Mouse (Mus musculus): ENCODE data around the gene Ppp1r27. TPM values are rescaled to one million over a fixed set of nuclear protein-coding genes. Genes with fewer than 3 reads are reported as not detected.

The Ppp1r27 gene
- polyA plus RNA-seq, 1 experiment: 0.51 TPM

GRCm38 (mm10) chr11:120525959-120526358 is 25.0 kb downstream of the Ppp1r27 start:
- no peak overlapping the region for H3K4me3 ChIP-seq (ENCODE audit: low read depth, low read length)
- H3K36me3 ChIP-seq (ENCODE audit: control insufficient read depth, insufficient read depth, low read length): no peaks in the 10 kb centered on the region
- no peak overlapping the region for H3K27ac ChIP-seq (ENCODE audit: insufficient read depth, low read depth, low read length)
- peaks cover 13% of the 10 kb centered on the region for H3K27me3 ChIP-seq (ENCODE audit: control insufficient read depth, insufficient read depth, low read length)
- peaks cover 4% of the 10 kb centered on the region for H3K4me1 ChIP-seq (ENCODE audit: control insufficient read depth, insufficient read depth, insufficient read length, low read length)
- WGBS: 82% methylated on average over 2 of the region's 2 CpGs
- no peak for TF ChIP-seq CTCF (IDR thresholded peaks at IDR 0.05; ENCODE audit: extremely low read depth, insufficient read length, insufficient replicate concordance, low read depth, low read length)

GRCm38 (mm10) chr11:120522581-120522980 is 28.4 kb downstream of the Ppp1r27 start:
- no peaks in the 10 kb centered on the region for H3K27me3 ChIP-seq (ENCODE audit: control insufficient read depth, insufficient read depth, low read length)
- TF ChIP-seq CTCF (IDR thresholded peaks at IDR 0.05; ENCODE audit: extremely low read depth, insufficient read length, insufficient replicate concordance, low read depth, low read length): no peak
- no peak for TF ChIP-seq POLR2A (IDR thresholded peaks at IDR 0.05; ENCODE audit: low read depth, low read length)
- H3K4me1 ChIP-seq (ENCODE audit: control insufficient read depth, insufficient read depth, insufficient read length, low read length): peaks cover 8% of the 10 kb centered on the region; the same call in 1 of the 2 replicates
- H3K4me3 ChIP-seq (ENCODE audit: low read depth, low read length): no peak overlapping the region
- WGBS: 65% methylated on average over 8 of the region's 8 CpGs
- H3K36me3 ChIP-seq (ENCODE audit: control insufficient read depth, insufficient read depth, low read length): no peaks in the 10 kb centered on the region
- H3K27ac ChIP-seq (ENCODE audit: insufficient read depth, low read depth, low read length): no peak overlapping the region

- whole genome bisulfite sequencing: 45% methylated on average over 5 of the region's 5 CpGs
- no peaks in the 10 kb centered on the region for H3K36me3 ChIP-seq (ENCODE audit: control insufficient read depth, insufficient read depth, low read length)
- no peak overlapping the region for H3K27ac ChIP-seq (ENCODE audit: insufficient read depth, low read depth, low read length)
- TF ChIP-seq CTCF (IDR thresholded peaks at IDR 0.05; ENCODE audit: extremely low read depth, insufficient read length, insufficient replicate concordance, low read depth, low read length) (no peak), POLR2A (IDR thresholded peaks at IDR 0.05; ENCODE audit: low read depth, low read length) (no peak)
- no peaks in the 10 kb centered on the region for H3K27me3 ChIP-seq (ENCODE audit: control insufficient read depth, insufficient read depth, low read length)
- no peak overlapping the region for H3K4me3 ChIP-seq (ENCODE audit: low read depth, low read length)
- H3K4me1 ChIP-seq (ENCODE audit: control insufficient read depth, insufficient read depth, insufficient read length, low read length): peaks cover 9% of the 10 kb centered on the region; the same call in 1 of the 2 replicates
Measured at GRCm38 (mm10) chr11:120520967-120521540, 29.9 kb downstream of the Ppp1r27 start.

- 88% methylated on average over 9 of the region's 9 CpGs for WGBS
- TF ChIP-seq CTCF (IDR thresholded peaks at IDR 0.05; ENCODE audit: extremely low read depth, insufficient read length, insufficient replicate concordance, low read depth, low read length) (no peak), POLR2A (IDR thresholded peaks at IDR 0.05; ENCODE audit: low read depth, low read length) (no peak)
- Histone ChIP-seq H3K27ac (ENCODE audit: insufficient read depth, low read depth, low read length) (no peak overlapping the region), H3K4me3 (ENCODE audit: low read depth, low read length) (no peak overlapping the region), H3K36me3 (ENCODE audit: control insufficient read depth, insufficient read depth, low read length) (no peaks in the 10 kb centered on the region), H3K4me1 (ENCODE audit: control insufficient read depth, insufficient read depth, insufficient read length, low read length) (peaks cover 13% of the 10 kb centered on the region; the same call in 1 of the 2 replicates), H3K27me3 (ENCODE audit: control insufficient read depth, insufficient read depth, low read length) (no peaks in the 10 kb centered on the region)
Measured at GRCm38 (mm10) chr11:120520498-120520897, 30.4 kb downstream of the Ppp1r27 start.

- WGBS: 69% methylated on average over 9 of the region's 9 CpGs
- H3K36me3 ChIP-seq (ENCODE audit: control insufficient read depth, insufficient read depth, low read length): no peaks in the 10 kb centered on the region
- H3K27ac ChIP-seq (ENCODE audit: insufficient read depth, low read depth, low read length): no peak overlapping the region
- TF ChIP-seq CTCF (IDR thresholded peaks at IDR 0.05; ENCODE audit: extremely low read depth, insufficient read length, insufficient replicate concordance, low read depth, low read length): no peak
- TF ChIP-seq POLR2A (IDR thresholded peaks at IDR 0.05; ENCODE audit: low read depth, low read length): no peak
- H3K4me3 ChIP-seq (ENCODE audit: low read depth, low read length): no peak overlapping the region
- no peaks in the 10 kb centered on the region for H3K27me3 ChIP-seq (ENCODE audit: control insufficient read depth, insufficient read depth, low read length)
- H3K4me1 ChIP-seq (ENCODE audit: control insufficient read depth, insufficient read depth, insufficient read length, low read length): peaks cover 15% of the 10 kb centered on the region; the same call in 1 of the 2 replicates
Measured at GRCm38 (mm10) chr11:120519738-120520137, 31.2 kb downstream of the Ppp1r27 start.

GRCm38 (mm10) chr11:120518558-120518957 is 32.4 kb downstream of the Ppp1r27 start:
- TF ChIP-seq POLR2A (IDR thresholded peaks at IDR 0.05; ENCODE audit: low read depth, low read length): no peak
- TF ChIP-seq CTCF (IDR thresholded peaks at IDR 0.05; ENCODE audit: extremely low read depth, insufficient read length, insufficient replicate concordance, low read depth, low read length): no peak
- H3K36me3 ChIP-seq (ENCODE audit: control insufficient read depth, insufficient read depth, low read length): no peaks in the 10 kb centered on the region
- peaks cover 15% of the 10 kb centered on the region; the same call in 1 of the 2 replicates for H3K4me1 ChIP-seq (ENCODE audit: control insufficient read depth, insufficient read depth, insufficient read length, low read length)
- 22% methylated on average over 6 of the region's 6 CpGs for WGBS
- H3K27ac ChIP-seq (ENCODE audit: insufficient read depth, low read depth, low read length): peak overlapping the region; percentile 98
- peak overlapping the region; percentile 4; the same call in 1 of the 2 replicates for H3K4me3 ChIP-seq (ENCODE audit: low read depth, low read length)
- no peaks in the 10 kb centered on the region for H3K27me3 ChIP-seq (ENCODE audit: control insufficient read depth, insufficient read depth, low read length)

GRCm38 (mm10) chr11:120518027-120518426 is 32.9 kb downstream of the Ppp1r27 start:
- Histone ChIP-seq H3K27me3 (ENCODE audit: control insufficient read depth, insufficient read depth, low read length) (no peaks in the 10 kb centered on the region), H3K4me3 (ENCODE audit: low read depth, low read length) (no peak overlapping the region), H3K27ac (ENCODE audit: insufficient read depth, low read depth, low read length) (peak overlapping the region; percentile 98), H3K4me1 (ENCODE audit: control insufficient read depth, insufficient read depth, insufficient read length, low read length) (peaks cover 15% of the 10 kb centered on the region; the same call in 1 of the 2 replicates), H3K36me3 (ENCODE audit: control insufficient read depth, insufficient read depth, low read length) (no peaks in the 10 kb centered on the region)
- TF ChIP-seq CTCF (IDR thresholded peaks at IDR 0.05; ENCODE audit: extremely low read depth, insufficient read length, insufficient replicate concordance, low read depth, low read length) (no peak), POLR2A (IDR thresholded peaks at IDR 0.05; ENCODE audit: low read depth, low read length) (no peak)
- WGBS: 24% methylated on average over 6 of the region's 6 CpGs

All from small intestine, adult 2 months (tissue).